Mouse (Mus musculus) myocyte (in vitro differentiated cells): ENCODE data around the gene Otop3. TPM values are rescaled to one million over a fixed set of nuclear protein-coding genes. Genes with fewer than 3 reads are reported as not detected.

Experiments
- H3K27me3 ChIP-seq: one replicate; pipeline ENCODE4 v1.6.1; 2011; ENCODE audit not compliant: control insufficient read depth, insufficient read depth, insufficient read length
- H3K36me3 ChIP-seq: one replicate; pipeline ENCODE4 v1.6.1; 2011; ENCODE audit not compliant: control insufficient read depth, insufficient read depth
- H3K4me2 ChIP-seq: one replicate; pipeline ENCODE4 v1.6.1; 2011; ENCODE audit warnings: low read depth, control low read depth
- H3K4me3 ChIP-seq: one replicate; pipeline ENCODE4 v1.5.1; 2011; ENCODE audit warnings: mild to moderate bottlenecking, control low read depth, moderate library complexity
- H3K79me2 ChIP-seq: one replicate; pipeline ENCODE4 v1.6.1; 2011; ENCODE audit not compliant: control insufficient read depth, insufficient read depth
- H3ac ChIP-seq: one replicate; pipeline ENCODE4 v1.6.1; 2011; ENCODE audit not compliant: control insufficient read depth, insufficient read length
- CEBPB ChIP-seq: IDR thresholded peaks from 2 replicates; pipeline ENCODE4 v1.6.1; 2011; ENCODE audit warnings: mild to moderate bottlenecking, moderate library complexity; ENCODE audit not compliant: poor library complexity, insufficient read depth, severe bottlenecking
- E2F4 ChIP-seq: IDR thresholded peaks from one replicate; pipeline ENCODE4 v1.6.1; 2011; ENCODE audit warnings: mild to moderate bottlenecking, control low read depth, moderate library complexity; ENCODE audit not compliant: insufficient read depth
- MAX ChIP-seq: IDR thresholded peaks from one replicate; pipeline ENCODE4 v1.6.1; 2011; ENCODE audit warnings: low read depth, mild to moderate bottlenecking, control low read depth
- MYOD1 ChIP-seq, 3 experiments: IDR thresholded peaks; one replicate each; pipeline ENCODE4 v1.6.1; 2011; ENCODE audit warnings: control low read depth in 2 of 3, low read depth in 2 of 3, mild to moderate bottlenecking in 2 of 3, moderate library complexity in 1 of 3; ENCODE audit not compliant: insufficient read length in 2 of 3, control insufficient read depth in 1 of 3
- MYOG ChIP-seq, 3 experiments: IDR thresholded peaks; one replicate each; pipeline ENCODE4 v1.6.1; 2011; ENCODE audit warnings: control low read depth in 2 of 3, low read depth in 2 of 3, mild to moderate bottlenecking in 2 of 3; ENCODE audit not compliant: insufficient read length in 2 of 3, control insufficient read depth in 1 of 3, insufficient read depth in 1 of 3
- POLR2A ChIP-seq: IDR thresholded peaks from one replicate; pipeline ENCODE4 v1.6.1; 2011; ENCODE audit warnings: low read depth, mild to moderate bottlenecking, control low read depth, moderate library complexity; ENCODE audit not compliant: insufficient read length
- POLR2AphosphoS2 ChIP-seq: IDR thresholded peaks from one replicate; pipeline ENCODE4 v1.6.1; 2011; ENCODE audit warnings: low read depth, control low read depth; ENCODE audit not compliant: insufficient read length
- REST ChIP-seq: IDR thresholded peaks from one replicate; pipeline ENCODE4 v1.6.1; 2011; ENCODE audit warnings: mild to moderate bottlenecking, control low read depth, moderate library complexity; ENCODE audit not compliant: insufficient read depth, insufficient read length
- SRF ChIP-seq: IDR thresholded peaks from one replicate; pipeline ENCODE4 v1.6.1; 2011; ENCODE audit warnings: low read depth; ENCODE audit not compliant: control insufficient read depth, insufficient read length
- TCF12 ChIP-seq: IDR thresholded peaks from one replicate; pipeline ENCODE4 v1.6.1; 2011; ENCODE audit warnings: mild to moderate bottlenecking, control low read depth; ENCODE audit not compliant: poor library complexity, insufficient read depth, severe bottlenecking
- TCF3 ChIP-seq: IDR thresholded peaks from one replicate; pipeline ENCODE4 v1.6.1; 2011; ENCODE audit warnings: low read depth, control low read depth; ENCODE audit not compliant: insufficient read length
- USF1 ChIP-seq: IDR thresholded peaks from one replicate; pipeline ENCODE4 v1.6.1; 2011; ENCODE audit warnings: low read depth, mild to moderate bottlenecking, control low read depth, moderate library complexity
- polyA plus RNA-seq: library from polyadenylated mRNA; unstranded; fragments of >200 nt; fragmentation: generic; extraction: Trizol; gene quantifications from one replicate; pipeline ENCODE4 v1.2.1, GENCODE M21; 2012; ENCODE audit warnings: missing spikeins

Gene Otop3
- polyA plus RNA-seq, 1 experiment: not detected

GRCm38 (mm10) chr11:115366039-115366705 lies 31.6 kb downstream of the Otop3 start:
- no peaks in the 10 kb centered on the region for H3K27me3 ChIP-seq
- no peaks in the 10 kb centered on the region for H3K36me3 ChIP-seq
- TF ChIP-seq MYOG (IDR thresholded peaks at IDR 0.05; ENCODE audit: control insufficient read depth in 1 of 3, insufficient read depth in 1 of 3, insufficient read length in 2 of 3, low read depth in 2 of 3): no peak
- TF ChIP-seq MAX: no peak
- peak overlapping the region; percentile 79 for H3K4me3 ChIP-seq
- peak overlapping the region; percentile 70 for H3K4me2 ChIP-seq
- peak overlapping the region; percentile 41 for H3ac ChIP-seq
- H3K79me2 ChIP-seq: peaks cover 13% of the 10 kb centered on the region

- TF ChIP-seq TCF3: no peak
- peak in 2 of 3 experiments; percentile 34 to 59 for TF ChIP-seq MYOD1 (IDR thresholded peaks at IDR 0.05; ENCODE audit: control insufficient read depth in 1 of 3, insufficient read length in 2 of 3, low read depth in 2 of 3)
- TF ChIP-seq POLR2AphosphoS2: peak; percentile 17
- peak in 2 of 3 experiments; percentile 31 to 54 for TF ChIP-seq MYOG (IDR thresholded peaks at IDR 0.05; ENCODE audit: control insufficient read depth in 1 of 3, insufficient read depth in 1 of 3, insufficient read length in 2 of 3, low read depth in 2 of 3)
- Histone ChIP-seq H3K79me2 (peaks cover 13% of the 10 kb centered on the region), H3K36me3 (no peaks in the 10 kb centered on the region), H3K4me2 (peak overlapping the region; percentile 70), H3K27me3 (no peaks in the 10 kb centered on the region), H3K4me3 (peak overlapping the region; percentile 79), H3ac (peak overlapping the region; percentile 41)
Observed at GRCm38 (mm10) chr11:115366706-115367394, 32.3 kb downstream of the Otop3 start.

GRCm38 (mm10) chr11:115367395-115367944 lies 32.9 kb downstream of the Otop3 start, which contains the start of gene Hid1:
TSS of gene Hid1 (minus strand) at chr11:115367756.
- no peak for TF ChIP-seq USF1
- no peak for TF ChIP-seq CEBPB
- peak; percentile 84 for TF ChIP-seq POLR2AphosphoS2
- peak; percentile 53 to 83 (median 74) for TF ChIP-seq MYOG (IDR thresholded peaks at IDR 0.05; ENCODE audit: control insufficient read depth in 1 of 3, insufficient read depth in 1 of 3, insufficient read length in 2 of 3, low read depth in 2 of 3)
- TF ChIP-seq POLR2A: peak; percentile 93
- peak; percentile 36 for TF ChIP-seq SRF
- TF ChIP-seq MAX: no peak
- peak in 2 of 3 experiments; percentile 84 to 87 for TF ChIP-seq MYOD1 (IDR thresholded peaks at IDR 0.05; ENCODE audit: control insufficient read depth in 1 of 3, insufficient read length in 2 of 3, low read depth in 2 of 3)
- Histone ChIP-seq H3K27me3 (no peaks in the 10 kb centered on the region), H3K4me2 (peak within 1 kb of the TSS; percentile 70), H3ac (peak within 1 kb of the TSS; percentile 41), H3K4me3 (peak within 1 kb of the TSS; percentile 79), H3K79me2 (peaks cover 13% of the 10 kb centered on the region), H3K36me3 (no peaks in the 10 kb centered on the region)

- no peak for TF ChIP-seq MAX
- TF ChIP-seq MYOG (IDR thresholded peaks at IDR 0.05; ENCODE audit: control insufficient read depth in 1 of 3, insufficient read depth in 1 of 3, insufficient read length in 2 of 3, low read depth in 2 of 3): no peak
- TF ChIP-seq TCF12: no peak
- no peak for TF ChIP-seq MYOD1 (IDR thresholded peaks at IDR 0.05; ENCODE audit: control insufficient read depth in 1 of 3, insufficient read length in 2 of 3, low read depth in 2 of 3)
- TF ChIP-seq CEBPB: no peak
- no peak for TF ChIP-seq POLR2AphosphoS2
- no peak for TF ChIP-seq TCF3
- no peak for TF ChIP-seq SRF
- no peak for TF ChIP-seq REST
- no peak for TF ChIP-seq POLR2A
- TF ChIP-seq E2F4: no peak
- TF ChIP-seq USF1: no peak
- Histone ChIP-seq H3K4me3 (no peak overlapping the region), H3K4me2 (no peak overlapping the region), H3K27me3 (no peaks in the 10 kb centered on the region), H3K36me3 (no peaks in the 10 kb centered on the region), H3ac (no peak overlapping the region), H3K79me2 (peaks cover 4% of the 10 kb centered on the region)
Observed at GRCm38 (mm10) chr11:115370368-115370767, 35.8 kb downstream of the Otop3 start.

GRCm38 (mm10) chr11:115371354-115371753 lies 36.8 kb downstream of the Otop3 start:
- H3K4me3 ChIP-seq: no peak overlapping the region
- no peak for TF ChIP-seq CEBPB
- TF ChIP-seq MYOG (IDR thresholded peaks at IDR 0.05; ENCODE audit: control insufficient read depth in 1 of 3, insufficient read depth in 1 of 3, insufficient read length in 2 of 3, low read depth in 2 of 3): peak in 1 of 3 experiments; percentile 37
- TF ChIP-seq MYOD1 (IDR thresholded peaks at IDR 0.05; ENCODE audit: control insufficient read depth in 1 of 3, insufficient read length in 2 of 3, low read depth in 2 of 3): peak in 2 of 3 experiments; percentile 63 to 70
- H3K27me3 ChIP-seq: no peaks in the 10 kb centered on the region
- no peak overlapping the region for H3K4me2 ChIP-seq
- H3K79me2 ChIP-seq: no peaks in the 10 kb centered on the region
- no peaks in the 10 kb centered on the region for H3K36me3 ChIP-seq
- no peak overlapping the region for H3ac ChIP-seq
